Mouse (Mus musculus): ENCODE data around the gene Dlg2.

GRCm38 (mm10) chr7:91542597-91543285 lies 1066.3 kb downstream of the Dlg2 start:
- TF ChIP-seq CTCF (IDR thresholded peaks at IDR 0.05; ENCODE audit: borderline replicate concordance, extremely low read depth, insufficient read depth, insufficient read length): no peak
- TF ChIP-seq POLR2A (IDR thresholded peaks at IDR 0.05; ENCODE audit: borderline replicate concordance, extremely low read depth, insufficient read depth, insufficient read length, poor library complexity, severe bottlenecking): no peak

All from brain, embryonic 14.5 days (tissue).